Mouse (Mus musculus): ENCODE data around the gene Lmo3.

Gene Lmo3

GRCm38 (mm10) chr6:138323325-138323724, 258.4 kb downstream of the Lmo3 start:
- no peak for TF ChIP-seq CTCF (conservative IDR thresholded peaks at IDR 0.05; ENCODE audit: low read length)
- no peak for TF ChIP-seq POU5F1 (IDR thresholded peaks at IDR 0.05; ENCODE audit: borderline replicate concordance, low read length)
- no peak for TF ChIP-seq NANOG (IDR thresholded peaks at IDR 0.05; ENCODE audit: borderline replicate concordance, low read length)
- Histone ChIP-seq H3K4me1 (replicated peaks; ENCODE audit: low read depth, low read length) (no peaks in the 10 kb centered on the region), H3K36me3 (ENCODE audit: insufficient read depth, low read length) (no peaks in the 10 kb centered on the region), H3K9me3 (ENCODE audit: low read length) (no peaks in the 10 kb centered on the region), H3K27me3 (ENCODE audit: insufficient read depth, low read length) (no peaks in the 10 kb centered on the region), H3K4me3 (replicated peaks; ENCODE audit: low read length) (no peak overlapping the region)

DNA sequence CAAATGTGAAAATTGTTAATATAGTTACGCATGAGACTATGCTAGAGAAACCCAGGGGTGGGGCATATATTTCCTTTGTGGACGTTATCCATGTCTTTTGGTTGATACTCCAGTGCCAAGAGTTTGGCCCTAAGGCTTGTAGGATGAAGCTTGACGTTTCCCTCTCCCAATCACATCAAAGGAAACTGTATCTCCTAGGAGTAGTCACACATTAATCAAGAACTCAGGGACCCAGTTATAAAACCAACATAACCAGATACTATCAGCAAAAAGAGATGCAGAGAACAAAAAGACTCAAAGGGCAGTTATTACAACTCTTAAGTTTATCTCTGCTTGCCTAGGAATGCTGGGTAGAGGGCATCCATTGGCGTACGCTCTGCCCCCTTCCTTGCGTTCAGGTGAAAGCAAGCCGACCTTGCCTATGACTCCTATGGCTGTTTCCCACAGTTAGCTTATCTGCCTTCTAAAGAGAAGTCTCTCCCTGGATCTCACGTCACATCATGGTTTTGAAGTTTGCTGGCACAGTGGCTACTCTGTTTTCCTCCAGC, 261.5 kb downstream of the Lmo3 start:
- H3K9me3 ChIP-seq (ENCODE audit: low read length), result no peaks in the 10 kb centered on the region
- no peak overlapping the region for H3K4me3 ChIP-seq (replicated peaks; ENCODE audit: low read length)
- H3K36me3 ChIP-seq (ENCODE audit: insufficient read depth, low read length), result no peaks in the 10 kb centered on the region
- H3K27me3 ChIP-seq (ENCODE audit: insufficient read depth, low read length), result no peaks in the 10 kb centered on the region
- no peak for TF ChIP-seq POU5F1 (IDR thresholded peaks at IDR 0.05; ENCODE audit: borderline replicate concordance, low read length)
- TF ChIP-seq CTCF (conservative IDR thresholded peaks at IDR 0.05; ENCODE audit: low read length), result no peak
- no peak for TF ChIP-seq NANOG (IDR thresholded peaks at IDR 0.05; ENCODE audit: borderline replicate concordance, low read length)
- H3K4me1 ChIP-seq (replicated peaks; ENCODE audit: low read depth, low read length), result no peaks in the 10 kb centered on the region

All from E14TG2a.4 (cell line).